Mouse (Mus musculus) liver, adult (tissue): ENCODE data around the gene E330017A01Rik.
A peak's percentile ranks its signal among the peaks of the same experiment; 100 is the strongest.

Experiments
- GATA4 ChIP-seq: IDR thresholded peaks from 2 replicates; pipeline ENCODE4 v1.6.1; 2014; ENCODE audit warnings: mild to moderate bottlenecking, low read length; ENCODE audit not compliant: insufficient replicate concordance

Gene E330017A01Rik

GRCm38 (mm10) chr16:58669917-58670630, 31.5 kb upstream of the E330017A01Rik start, which contains the start of gene Cpox:
Gene Cpox, plus strand, starts transcription at chr16:58670292.
- peak; percentile 99; the same call in 1 of the 2 replicates for TF ChIP-seq GATA4

GRCm38 (mm10) chr16:58669264-58669663, 30.7 kb upstream of the E330017A01Rik start:
- TF ChIP-seq GATA4: peak; percentile 91

- TF ChIP-seq GATA4: no peak
Observed at GRCm38 (mm10) chr16:58668586-58668985, 30.0 kb upstream of the E330017A01Rik start.

GRCm38 (mm10) chr16:58663816-58664215, 25.3 kb upstream of the E330017A01Rik start:
- 0 out of 2 replicates have a peak, but pooled peaks have one; percentile 22 for TF ChIP-seq GATA4

- no peak for TF ChIP-seq GATA4
Observed at GRCm38 (mm10) chr16:58663021-58663420, 24.5 kb upstream of the E330017A01Rik start.

GRCm38 (mm10) chr16:58662287-58662791, 23.8 kb upstream of the E330017A01Rik start:
- TF ChIP-seq GATA4: peak; percentile 91

- TF ChIP-seq GATA4: no peak
Observed at GRCm38 (mm10) chr16:58661826-58662225, 23.3 kb upstream of the E330017A01Rik start.

GRCm38 (mm10) chr16:58658668-58659067, 20.1 kb upstream of the E330017A01Rik start:
- no peak for TF ChIP-seq GATA4

- no peak for TF ChIP-seq GATA4
Observed at GRCm38 (mm10) chr16:58656526-58656925, 18.0 kb upstream of the E330017A01Rik start.

- TF ChIP-seq GATA4: no peak
Observed at GRCm38 (mm10) chr16:58655751-58656150, 17.2 kb upstream of the E330017A01Rik start.

- TF ChIP-seq GATA4: no peak
Observed at GRCm38 (mm10) chr16:58649979-58650378, 11.4 kb upstream of the E330017A01Rik start.

- TF ChIP-seq GATA4: no peak
Observed at GRCm38 (mm10) chr16:58638016-58638415, 523 bp downstream of the E330017A01Rik start.

- TF ChIP-seq GATA4: no peak
Observed at GRCm38 (mm10) chr16:58637448-58637847, 1.1 kb downstream of the E330017A01Rik start.

GRCm38 (mm10) chr16:58635866-58636265, 2.7 kb downstream of the E330017A01Rik start:
- no peak for TF ChIP-seq GATA4

- no peak for TF ChIP-seq GATA4
Observed at GRCm38 (mm10) chr16:58629736-58630135, 8.8 kb downstream of the E330017A01Rik start.

- no peak for TF ChIP-seq GATA4
Observed at GRCm38 (mm10) chr16:58628968-58629367, 9.6 kb downstream of the E330017A01Rik start.

GRCm38 (mm10) chr16:58628336-58628680, 10.2 kb downstream of the E330017A01Rik start:
- no peak for TF ChIP-seq GATA4
